In genomic region chr17:56472121-56472520, GRCm38 (mm10) we compare ENCODE assay signal across 9 mouse cellular contexts. TPM values are rescaled to one million over a fixed set of nuclear protein-coding genes. Genes with fewer than 3 reads are reported as not detected.
DNase-seq lines count a peak whose midpoint lies in the region; ATAC-seq and TF ChIP-seq lines count a peak whose summit lies in the region.
"Had no signal": no experiment of that assay in that cellular context is flagged by ENCODE, and none has a peak within 500 bp of the region (broad histone marks: within the 10 kb centered on the region; RNA-seq: fewer than 3 reads in every experiment).

No protein-coding gene starts in this region.

- H3K9me3 ChIP-seq in heart, embryonic 16.5 days (replicated peaks; ENCODE audit: control insufficient read depth, low read length), result 0 out of 2 replicates have a peak, but pooled peaks cover 4% of the 10 kb centered on the region
- no peaks in the 10 kb centered on the region for H3K9me3 ChIP-seq in hindbrain, embryonic 15.5 days
- no peaks in the 10 kb centered on the region for H3K9me3 ChIP-seq in midbrain, embryonic 16.5 days (replicated peaks; ENCODE audit: control insufficient read depth, low read length, poor library complexity, severe bottlenecking)

- no peak for TF ChIP-seq EP300 in heart, adult 2 months (IDR thresholded peaks at IDR 0.05; ENCODE audit: insufficient read depth, low read depth, low read length)

- H3K36me3 ChIP-seq in heart, embryonic 16.5 days (ENCODE audit: control insufficient read depth, insufficient read depth), result no peaks in the 10 kb centered on the region
- no peaks in the 10 kb centered on the region for H3K36me3 ChIP-seq in heart, adult 2 months (ENCODE audit: control insufficient read depth, insufficient read depth, low read length)
- H3K36me3 ChIP-seq in hindbrain, embryonic 15.5 days, result no peaks in the 10 kb centered on the region
- H3K36me3 ChIP-seq in midbrain, embryonic 16.5 days (ENCODE audit: control insufficient read depth, insufficient read depth, low read length), result no peaks in the 10 kb centered on the region; the same call in 1 of the 2 replicates

- peaks cover 17% of the 10 kb centered on the region for H3K27me3 ChIP-seq in heart, embryonic 16.5 days (ENCODE audit: control insufficient read depth, insufficient read depth, low read length)
- H3K27me3 ChIP-seq in heart, adult 2 months (ENCODE audit: control insufficient read depth, insufficient read depth, low read length), result peaks cover 5% of the 10 kb centered on the region
- no peaks in the 10 kb centered on the region for H3K27me3 ChIP-seq in hindbrain, embryonic 15.5 days
- no peaks in the 10 kb centered on the region for H3K27me3 ChIP-seq in midbrain, embryonic 16.5 days (ENCODE audit: control insufficient read depth, insufficient read depth, low read depth, low read length)

- no peak for TF ChIP-seq POLR2A in heart, adult 2 months (IDR thresholded peaks at IDR 0.05; ENCODE audit: insufficient read depth, low read depth, low read length)
- TF ChIP-seq POLR2A in brain, embryonic 14.5 days (IDR thresholded peaks at IDR 0.05; ENCODE audit: borderline replicate concordance, extremely low read depth, insufficient read depth, insufficient read length, poor library complexity, severe bottlenecking), result no peak

- no peak for TF ChIP-seq CTCF in heart, adult 2 months (IDR thresholded peaks at IDR 0.05)
- TF ChIP-seq CTCF in brain, embryonic 14.5 days (IDR thresholded peaks at IDR 0.05; ENCODE audit: borderline replicate concordance, extremely low read depth, insufficient read depth, insufficient read length), result no peak

- no peak overlapping the region for H3K9ac ChIP-seq in heart, embryonic 16.5 days (ENCODE audit: low read length)
- H3K9ac ChIP-seq in heart, adult 2 months (ENCODE audit: low read depth, low read length), result no peak overlapping the region
- peak overlapping the region; percentile 99 for H3K9ac ChIP-seq in hindbrain, embryonic 15.5 days
- peak overlapping the region; percentile 100 for H3K9ac ChIP-seq in midbrain, embryonic 16.5 days (ENCODE audit: low read depth, low read length)

- peak overlapping the region; percentile 87 for H3K4me2 ChIP-seq in heart, embryonic 16.5 days (ENCODE audit: low read depth, low read length)
- H3K4me2 ChIP-seq in hindbrain, embryonic 15.5 days, result peak overlapping the region; percentile 98
- H3K4me2 ChIP-seq in midbrain, embryonic 16.5 days (ENCODE audit: low read length), result peak overlapping the region; percentile 93

- no peak overlapping the region for H3K4me3 ChIP-seq in heart, embryonic 16.5 days (ENCODE audit: low read length)
- no peak overlapping the region for H3K4me3 ChIP-seq in heart, adult 2 months
- H3K4me3 ChIP-seq in hindbrain, embryonic 15.5 days, result peak overlapping the region; percentile 88
- H3K4me3 ChIP-seq in midbrain, embryonic 16.5 days (ENCODE audit: low read depth, low read length), result peak overlapping the region; percentile 96

- H3K27ac ChIP-seq in heart, embryonic 16.5 days (ENCODE audit: low read length), result no peak overlapping the region
- H3K27ac ChIP-seq in heart, adult 2 months, result no peak overlapping the region
- H3K27ac ChIP-seq in hindbrain, embryonic 15.5 days (replicated peaks), result 0 out of 2 replicates have a peak overlapping the region, but pooled peaks have one; percentile 92
- peak overlapping the region; percentile 38; the same call in 1 of the 2 replicates for H3K27ac ChIP-seq in midbrain, embryonic 16.5 days (ENCODE audit: low read length)

- ATAC-seq in heart, embryonic 16.5 days (replicated peaks; ENCODE audit: extremely low read depth, insufficient read depth, low FRiP score), result no peak
- no peak for ATAC-seq in hindbrain, embryonic 15.5 days (ENCODE audit: low FRiP score, low read depth)
- ATAC-seq in midbrain, embryonic 16.5 days, result no peak

- WGBS in heart, embryonic 16.5 days, result 17% methylated on average over 16 of the region's 16 CpGs
- WGBS in heart, adult 2 months, result 36% methylated on average over 16 of the region's 16 CpGs
- WGBS in hindbrain, embryonic 15.5 days, result 12% methylated on average over 16 of the region's 16 CpGs
- 7% methylated on average over 16 of the region's 16 CpGs for WGBS in midbrain, embryonic 16.5 days

- peaks cover 64% of the 10 kb centered on the region for H3K4me1 ChIP-seq in heart, embryonic 16.5 days (ENCODE audit: control insufficient read depth, insufficient read depth, low read length)
- peaks cover 6% of the 10 kb centered on the region for H3K4me1 ChIP-seq in heart, adult 2 months (ENCODE audit: control insufficient read depth, insufficient read depth, low read length)
- peaks cover 75% of the 10 kb centered on the region for H3K4me1 ChIP-seq in hindbrain, embryonic 15.5 days (replicated peaks)
- H3K4me1 ChIP-seq in midbrain, embryonic 16.5 days (ENCODE audit: control insufficient read depth, insufficient read depth, low read length), result peaks cover 69% of the 10 kb centered on the region

- H3K79me2 ChIP-seq in heart, adult 2 months (replicated peaks; ENCODE audit: control insufficient read depth, insufficient read depth, low read length), result no peaks in the 10 kb centered on the region

- no peak for DNase-seq in heart, adult 2 months
- peak; percentile 42 for DNase-seq in brain, embryonic 14.5 days (ENCODE audit: low read depth)
- no peak for DNase-seq in layer of hippocampus, postnatal 14 days (ENCODE audit: low spot score in 2 of 2)
- no peak for DNase-seq in ovary, adult 18-20 months (ENCODE audit: low spot score)
- DNase-seq in thymus, adult 18-20 months, result no peak

- intact Hi-C loops in heart, adult 2 months (cut with DNase I), result no loop called here

RNA-seq across cellular contexts. Expression of gene Ptprs, which starts 4.2 kb away (rescaled TPM):
- 33.9 and 39.7 TPM in 2 replicates for polyA plus RNA-seq in heart, embryonic 16.5 days (2015; fragmentation: Nextera tagmentation; extraction: Ambion mirVana)
- 10 to 100 TPM; 41.7 to 47.5 TPM for total RNA-seq in heart, adult 2 months (2021)
- polyA plus RNA-seq in heart, adult 2 months (2012; rRNA removed), result 86.8 and 91.1 TPM in 2 replicates
- 1,311 and 1,669 TPM in 2 replicates for polyA plus RNA-seq in brain, embryonic 14.5 days (2012; rRNA removed)
- polyA plus RNA-seq in hindbrain, embryonic 15.5 days (2015; fragmentation: Nextera tagmentation; extraction: Ambion mirVana), result 277 and 302 TPM in 2 replicates
- 293 and 299 TPM in 2 replicates for polyA plus RNA-seq in midbrain, embryonic 16.5 days (2015; fragmentation: Nextera tagmentation; extraction: Ambion mirVana)
- 100 to 1,000 TPM; 771 to 772 TPM for total RNA-seq in layer of hippocampus, postnatal 14 days (2021)

RNA-seq across cellular contexts. Expression of gene Znrf4, which starts 40.1 kb away (rescaled TPM):
- polyA plus RNA-seq in heart, embryonic 16.5 days (2015; fragmentation: Nextera tagmentation; extraction: Ambion mirVana), result not detected in 2 replicates
- not detected for total RNA-seq in heart, adult 2 months (2021)
- 0.29 and 0.64 TPM in 2 replicates for polyA plus RNA-seq in heart, adult 2 months (2012; rRNA removed)
- polyA plus RNA-seq in brain, embryonic 14.5 days (2012; rRNA removed), result 0.05 TPM in 1 of 2 replicates, not detected in the other
- 0.17 TPM in 1 of 2 replicates, not detected in the other for polyA plus RNA-seq in hindbrain, embryonic 15.5 days (2015; fragmentation: Nextera tagmentation; extraction: Ambion mirVana)
- not detected in 2 replicates for polyA plus RNA-seq in midbrain, embryonic 16.5 days (2015; fragmentation: Nextera tagmentation; extraction: Ambion mirVana)
- not detected for total RNA-seq in layer of hippocampus, postnatal 14 days (2021)
- polyA plus RNA-seq: frontal cortex, adult 2 months had no signal

Comparison
In these comparisons a context has a peak if more than half of its experiments do, and no peak if none do; other contexts are left out.
1. H3K27ac ChIP-seq: peak in hindbrain, embryonic 15.5 days (single experiment) and midbrain, embryonic 16.5 days (single experiment); none in heart, embryonic 16.5 days (single experiment) and heart, adult 2 months (single experiment).
2. H3K4me3 ChIP-seq: peak in hindbrain, embryonic 15.5 days (single experiment) and midbrain, embryonic 16.5 days (single experiment); none in heart, embryonic 16.5 days (single experiment) and heart, adult 2 months (single experiment).
3. H3K9ac ChIP-seq: peak in hindbrain, embryonic 15.5 days (single experiment) and midbrain, embryonic 16.5 days (single experiment); none in heart, embryonic 16.5 days (single experiment) and heart, adult 2 months (single experiment).
4. Peak in every context shown above with its lines, with median percentiles within 50 percentile points of each other: H3K4me2 ChIP-seq.